Mouse (Mus musculus): ENCODE data around the gene Nlgn1.

The Nlgn1 gene

DNA sequence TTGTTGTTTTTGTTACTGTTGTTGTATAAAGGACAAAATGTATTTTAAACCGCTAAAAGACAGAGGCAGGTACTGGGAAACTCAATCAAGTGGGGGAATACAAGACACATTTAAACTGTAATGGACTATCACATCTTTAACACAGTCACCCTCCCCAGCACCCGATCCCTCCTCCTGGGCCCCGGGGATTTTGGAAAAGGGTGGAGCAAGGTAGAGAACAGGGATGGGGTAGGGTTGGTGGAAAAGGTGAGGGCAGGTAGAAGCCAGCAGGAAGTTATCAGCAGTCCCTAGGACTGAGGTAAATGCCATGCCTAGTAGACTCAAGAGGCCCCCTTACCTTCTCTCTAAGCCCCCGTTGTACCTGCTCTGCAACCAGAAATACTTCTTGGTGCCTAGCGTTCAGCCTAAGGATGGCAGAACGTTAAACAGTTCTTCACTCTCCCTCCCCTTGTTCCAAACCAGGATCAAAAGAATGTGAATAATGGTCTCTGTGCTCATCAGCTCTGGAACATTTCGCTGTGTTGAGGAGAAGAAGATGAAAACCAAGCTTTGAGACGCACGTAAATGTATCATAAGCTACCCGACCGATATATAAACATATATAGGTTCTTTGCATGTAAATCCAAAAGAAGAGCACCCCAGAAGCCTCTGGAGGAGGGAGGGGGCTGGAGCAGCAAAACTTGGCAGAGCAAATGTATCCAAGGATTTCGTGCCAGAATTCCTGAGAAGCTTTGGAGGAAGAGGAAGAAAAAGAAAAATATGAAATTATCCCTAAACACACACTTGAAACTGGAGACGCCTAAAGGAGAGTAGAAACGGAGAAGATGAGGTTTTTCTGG, at the start of gene Nlgn1:
Gene Nlgn1 (minus strand): TSS at position 61 of the 839 bp plus-strand sequence.
- DNase-seq (ENCODE audit: low spot score in 2 of 2), result peak in 1 of 2 experiments; percentile 24

- no peak for DNase-seq (ENCODE audit: low spot score in 2 of 2)
Measured at GRCm38 (mm10) chr3:26378272-26378671, 46.0 kb upstream of the Nlgn1 start.

- no peak for DNase-seq (ENCODE audit: low spot score in 2 of 2)
Measured at GRCm38 (mm10) chr3:26355082-26355481, 22.8 kb upstream of the Nlgn1 start.

- DNase-seq (ENCODE audit: low spot score in 2 of 2), result peak in 1 of 2 experiments; percentile 39
Measured at GRCm38 (mm10) chr3:26354483-26355030, 22.3 kb upstream of the Nlgn1 start.

DNA sequence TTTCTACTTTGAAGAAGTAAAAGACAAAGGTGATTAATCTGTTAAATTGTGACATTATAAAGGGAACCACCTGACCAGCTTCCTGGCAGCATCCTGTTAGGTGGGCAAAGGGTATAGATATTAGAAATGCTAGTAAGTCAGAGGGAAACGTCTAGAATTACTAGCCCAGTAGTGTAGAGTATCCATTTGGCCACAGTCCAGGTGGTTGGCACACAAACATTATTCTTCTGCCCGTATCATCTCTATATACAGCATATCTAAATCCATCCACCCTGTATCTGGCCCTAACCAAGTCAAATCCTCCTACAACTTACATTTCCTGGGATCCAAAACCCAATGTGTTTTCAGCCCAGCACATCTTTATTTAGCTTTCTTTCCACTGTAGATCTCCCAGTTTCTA, 5.2 kb upstream of the Nlgn1 start:
- no peak for DNase-seq (ENCODE audit: low spot score in 2 of 2)

DNA sequence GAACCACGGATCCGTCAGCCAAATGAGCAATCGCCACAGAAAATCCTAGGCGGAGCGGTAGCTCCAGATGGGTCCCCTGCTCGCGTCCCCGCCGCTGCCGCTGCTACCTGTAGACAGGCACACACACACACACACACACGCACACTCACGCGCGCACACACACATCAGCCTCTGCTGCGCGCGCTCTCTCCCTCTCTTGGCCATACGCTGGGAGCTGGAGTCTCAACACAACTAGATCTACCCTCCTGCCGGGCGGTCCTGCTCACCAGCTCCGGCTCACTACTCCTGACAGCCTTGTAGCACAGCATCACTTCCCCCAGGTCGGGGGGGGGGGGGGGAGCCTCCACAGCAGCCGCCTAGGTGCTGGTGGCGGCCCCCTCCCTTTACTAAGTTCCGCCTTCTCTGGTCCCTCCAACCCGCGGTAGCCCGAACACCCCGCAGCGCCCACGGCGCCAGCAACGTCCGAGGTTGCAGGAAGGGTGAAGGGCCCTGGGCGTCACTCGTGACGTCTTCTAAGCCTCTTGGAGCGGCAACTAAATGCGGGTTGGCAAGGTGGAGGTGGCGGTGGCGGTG, 1.1 kb upstream of the Nlgn1 start:
- peak; percentile 51 to 66 for DNase-seq (ENCODE audit: low spot score in 2 of 2)

GRCm38 (mm10) chr3:26331177-26332061, 841 bp downstream of the Nlgn1 start:
- DNase-seq (ENCODE audit: low spot score in 2 of 2), result peak in 1 of 2 experiments; percentile 63

GRCm38 (mm10) chr3:26330863-26331176, 1.4 kb downstream of the Nlgn1 start:
- no peak for DNase-seq (ENCODE audit: low spot score in 2 of 2)

GRCm38 (mm10) chr3:26330019-26330418, 2.2 kb downstream of the Nlgn1 start:
- DNase-seq (ENCODE audit: low spot score in 2 of 2), result no peak

- no peak for DNase-seq (ENCODE audit: low spot score in 2 of 2)
Measured at GRCm38 (mm10) chr3:26324510-26324909, 7.8 kb downstream of the Nlgn1 start.

- peak in 1 of 2 experiments; percentile 58 for DNase-seq (ENCODE audit: low spot score in 2 of 2)
Measured at GRCm38 (mm10) chr3:26317397-26317796, 14.9 kb downstream of the Nlgn1 start.

DNA sequence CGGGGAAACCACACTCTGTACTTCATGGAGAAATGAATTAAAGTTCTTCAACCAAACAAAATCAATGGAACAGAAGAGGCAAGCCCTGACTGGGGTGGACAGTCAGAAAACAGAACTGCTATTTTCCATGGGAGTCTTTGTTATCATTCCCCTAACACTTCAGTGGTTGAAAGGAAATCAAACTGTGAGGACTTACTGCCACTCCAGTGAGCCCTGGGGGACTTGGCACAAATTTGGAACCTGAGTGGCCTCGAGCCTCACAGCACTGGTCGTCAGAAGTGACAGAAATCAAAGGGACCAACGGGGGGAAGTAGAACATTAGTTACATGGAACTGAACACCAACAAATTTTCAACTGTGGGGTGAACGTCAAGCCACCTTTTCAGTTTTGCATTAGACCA, 34.4 kb downstream of the Nlgn1 start:
- DNase-seq (ENCODE audit: low spot score in 2 of 2), result no peak

DNA sequence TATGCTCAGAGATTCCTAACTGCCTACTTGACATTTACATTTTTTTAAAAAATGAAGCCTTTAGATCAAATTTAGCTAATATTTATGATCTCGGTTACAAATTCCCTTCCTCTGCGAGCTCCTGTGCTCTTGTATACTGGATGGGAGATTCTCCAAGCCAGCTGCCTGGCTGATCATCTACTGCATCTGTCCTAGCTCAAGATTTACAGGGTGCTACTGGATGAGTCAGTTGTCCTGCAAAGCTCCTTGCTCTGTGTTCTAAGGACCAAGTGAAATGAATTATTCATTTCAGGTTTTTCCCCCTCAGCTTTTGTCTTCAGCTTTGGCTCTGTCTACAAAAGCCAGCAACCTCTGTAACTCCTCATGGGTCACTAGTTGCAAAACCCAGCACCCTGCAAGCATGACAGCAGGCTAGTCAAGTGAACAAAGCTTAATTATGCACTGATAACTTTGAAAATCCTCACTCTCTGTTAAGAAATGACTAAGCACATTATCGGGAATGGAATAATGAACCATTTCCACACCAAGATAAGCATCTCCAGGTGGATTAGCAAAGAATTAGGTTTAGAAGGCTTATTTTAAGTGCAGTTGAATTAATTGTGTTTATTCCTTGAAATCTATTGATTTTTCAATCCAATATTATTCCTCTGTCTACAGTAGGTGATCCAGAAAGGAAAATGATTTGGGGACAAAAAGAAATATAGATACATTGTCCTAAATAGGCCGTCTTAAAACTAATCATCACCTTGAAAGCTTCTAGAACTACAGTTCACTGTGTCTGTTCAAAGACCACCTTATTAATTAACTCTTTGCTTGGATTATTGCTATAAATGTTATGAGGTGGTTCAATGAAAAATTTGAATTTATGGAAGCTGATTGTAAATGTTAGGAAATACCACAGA, 61.1 kb downstream of the Nlgn1 start:
- no peak for DNase-seq (ENCODE audit: low spot score in 2 of 2)

GRCm38 (mm10) chr3:26246564-26246963, 85.7 kb downstream of the Nlgn1 start:
- peak in 1 of 2 experiments; percentile 16 for DNase-seq (ENCODE audit: low spot score in 2 of 2)

GRCm38 (mm10) chr3:26243274-26243673, 89.0 kb downstream of the Nlgn1 start:
- no peak for DNase-seq (ENCODE audit: low spot score in 2 of 2)

GRCm38 (mm10) chr3:26230006-26230405, 102.3 kb downstream of the Nlgn1 start:
- peak; percentile 58 to 86 for DNase-seq (ENCODE audit: low spot score in 2 of 2)

DNA sequence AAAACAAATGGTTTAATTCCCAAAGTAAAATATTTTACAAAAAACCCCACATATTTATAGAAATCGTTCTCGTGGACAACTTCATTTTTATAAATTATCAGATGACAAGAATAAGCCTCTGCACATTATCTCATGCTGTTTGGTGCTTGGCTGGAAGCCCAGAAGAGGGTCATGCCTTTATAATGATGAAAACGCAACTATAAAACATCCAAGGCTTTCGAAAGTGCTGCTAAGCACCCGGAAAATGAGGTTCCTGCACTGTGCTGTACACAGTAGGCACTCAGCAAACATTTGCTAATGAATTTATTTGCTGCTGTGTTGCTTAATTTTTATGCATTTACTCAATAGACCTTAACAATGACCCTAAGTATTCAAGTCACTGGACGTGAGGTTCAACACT, 103.4 kb downstream of the Nlgn1 start:
- DNase-seq (ENCODE audit: low spot score in 2 of 2), result no peak

- DNase-seq (ENCODE audit: low spot score in 2 of 2), result no peak
Measured at GRCm38 (mm10) chr3:26228172-26228781, 104.0 kb downstream of the Nlgn1 start.

DNA sequence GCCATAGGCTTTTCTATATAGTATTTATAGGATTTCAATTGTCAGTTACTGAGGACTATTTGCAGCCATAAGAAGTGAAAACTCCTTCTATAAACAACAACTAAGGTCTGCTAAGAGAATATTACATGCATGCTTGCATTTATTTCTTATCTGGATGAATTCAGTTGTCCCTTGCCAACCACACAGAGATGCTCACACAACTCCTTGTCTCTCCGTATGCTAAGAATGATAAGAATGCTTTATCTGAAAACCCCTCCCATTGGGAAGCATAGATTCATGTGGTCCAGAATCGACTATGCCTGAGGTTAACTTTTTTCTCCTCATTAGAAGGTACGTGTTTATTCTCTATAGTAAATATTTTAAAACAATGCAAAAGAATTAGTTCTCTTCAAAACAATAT, 108.8 kb downstream of the Nlgn1 start:
- DNase-seq (ENCODE audit: low spot score in 2 of 2), result no peak

- no peak for DNase-seq (ENCODE audit: low spot score in 2 of 2)
Measured at GRCm38 (mm10) chr3:26216231-26216630, 116.0 kb downstream of the Nlgn1 start.

DNA sequence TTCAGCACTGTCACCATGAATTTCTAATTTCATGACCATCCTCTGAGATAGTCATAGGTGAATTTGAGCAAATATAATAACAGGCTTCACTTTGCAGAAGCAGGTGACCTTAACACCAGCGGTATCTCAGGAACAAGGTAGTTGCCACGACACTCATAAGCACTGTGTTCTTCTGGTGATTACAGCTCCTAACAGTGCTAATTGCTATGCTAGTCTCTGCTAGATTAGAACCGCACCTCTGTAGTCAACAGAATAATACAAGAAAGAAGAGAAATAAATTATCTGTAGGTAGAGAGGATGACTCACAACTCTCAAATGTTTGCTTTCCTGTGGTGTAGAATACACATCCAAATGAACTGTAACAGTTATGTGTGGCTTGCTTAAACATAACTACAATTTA, 129.6 kb downstream of the Nlgn1 start:
- no peak for DNase-seq (ENCODE audit: low spot score in 2 of 2)
